In the genomic region with DNA sequence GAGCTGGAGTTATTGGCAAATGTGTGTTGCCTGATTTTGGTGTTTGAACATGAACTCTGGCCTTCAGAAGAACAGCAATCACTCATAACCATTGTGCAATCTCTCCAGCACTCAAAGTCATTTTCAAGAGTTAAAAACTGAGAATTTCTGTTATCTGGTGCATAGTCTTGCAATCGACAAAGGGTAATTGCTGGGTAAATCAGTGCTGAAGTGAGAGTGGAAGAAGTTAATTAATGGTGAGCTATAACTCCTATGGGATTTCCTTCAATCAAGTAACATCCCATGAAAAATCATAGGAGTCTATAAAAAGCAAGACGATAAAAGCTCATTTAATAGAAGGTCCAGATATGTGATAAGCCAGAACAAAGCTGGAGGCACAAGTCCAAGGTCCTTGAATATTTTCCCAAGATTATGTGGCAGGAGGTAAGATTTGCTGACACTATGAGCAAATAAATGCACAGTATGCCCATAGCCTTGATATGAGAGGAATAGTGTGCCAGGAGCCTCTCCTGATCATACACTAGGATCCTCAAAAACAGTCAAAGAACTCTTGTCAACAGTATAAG, we compare ENCODE assay signal across 23 mouse cellular contexts.
DNase-seq lines count a peak whose midpoint lies in the region; ATAC-seq and TF ChIP-seq lines count a peak whose summit lies in the region.
"Had no signal": no experiment of that assay in that cellular context is flagged by ENCODE, and none has a peak within 500 bp of the region (broad histone marks: within the 10 kb centered on the region; RNA-seq: fewer than 3 reads in every experiment).

No protein-coding gene starts in this region.

- TF ChIP-seq CTCF in intestine, postnatal 0 days (IDR thresholded peaks at IDR 0.05; ENCODE audit: low read depth), result no peak
- no peak for TF ChIP-seq CTCF in liver, adult 2 months (IDR thresholded peaks at IDR 0.05; ENCODE audit: low read depth, low read length)
- no peak for TF ChIP-seq CTCF in gastrocnemius, adult 2 months (IDR thresholded peaks at IDR 0.05)

- no peaks in the 10 kb centered on the region for H3K36me3 ChIP-seq in intestine, embryonic 15.5 days
- H3K36me3 ChIP-seq in intestine, postnatal 0 days (ENCODE audit: control insufficient read depth, insufficient read depth), result no peaks in the 10 kb centered on the region
- H3K36me3 ChIP-seq in liver, adult 2 months (ENCODE audit: control insufficient read depth, insufficient read depth, low read length), result no peaks in the 10 kb centered on the region
- H3K36me3 ChIP-seq in liver, embryonic 12.5 days, result no peaks in the 10 kb centered on the region
- no peaks in the 10 kb centered on the region for H3K36me3 ChIP-seq in intestine, embryonic 16.5 days (ENCODE audit: control insufficient read depth, insufficient read depth, low read length)
- H3K36me3 ChIP-seq in forebrain, embryonic 13.5 days (ENCODE audit: poor library complexity, severe bottlenecking), result no peaks in the 10 kb centered on the region
- H3K36me3 ChIP-seq: G1E had no signal

- TF ChIP-seq POLR2A in liver, adult 2 months (IDR thresholded peaks at IDR 0.05; ENCODE audit: extremely low read depth, insufficient read depth, low read length), result no peak

- no peaks in the 10 kb centered on the region for H3K27me3 ChIP-seq in intestine, embryonic 15.5 days (replicated peaks)
- no peaks in the 10 kb centered on the region for H3K27me3 ChIP-seq in intestine, postnatal 0 days (replicated peaks; ENCODE audit: control insufficient read depth, insufficient read depth, low read length)
- no peaks in the 10 kb centered on the region for H3K27me3 ChIP-seq in liver, adult 2 months (ENCODE audit: control insufficient read depth, insufficient read depth, low read length)
- no peaks in the 10 kb centered on the region for H3K27me3 ChIP-seq in liver, embryonic 12.5 days (replicated peaks)
- H3K27me3 ChIP-seq in intestine, embryonic 16.5 days (replicated peaks; ENCODE audit: control insufficient read depth, insufficient read depth, low read length), result no peaks in the 10 kb centered on the region
- no peaks in the 10 kb centered on the region for H3K27me3 ChIP-seq in forebrain, embryonic 13.5 days
- H3K27me3 ChIP-seq: CH12.LX, Patski had no signal

- intact Hi-C loops in gastrocnemius, adult 2 months (cut with DNase I), result no loop called here

- no peaks in the 10 kb centered on the region for H3K79me2 ChIP-seq in liver, adult 2 months (ENCODE audit: control insufficient read depth, insufficient read depth, low read length)

- H3K9ac ChIP-seq in intestine, embryonic 15.5 days, result no peak overlapping the region
- no peak overlapping the region for H3K9ac ChIP-seq in intestine, postnatal 0 days (ENCODE audit: low read depth, low read length)
- H3K9ac ChIP-seq in liver, adult 2 months (ENCODE audit: low read depth, low read length), result no peak overlapping the region
- H3K9ac ChIP-seq in liver, embryonic 12.5 days, result no peak overlapping the region
- H3K9ac ChIP-seq in intestine, embryonic 16.5 days (ENCODE audit: low read depth, low read length), result no peak overlapping the region
- H3K9ac ChIP-seq in forebrain, embryonic 13.5 days, result no peak overlapping the region

- peak; percentile 6 for DNase-seq in liver, adult 2 months (ENCODE audit: extremely low read depth, low read depth, low spot score)
- DNase-seq in adipocyte (ENCODE audit: low spot score), result peak; percentile 11
- no peak for DNase-seq in gastrocnemius, adult 2 months
- DNase-seq: adrenal gland, adult 2 months; adrenal gland, adult 8-10 months; adrenal gland, postnatal 10 days; adrenal gland, postnatal 14 days; adrenal gland, postnatal 25 days; adrenal gland, postnatal 36 days; B cell, adult 2 months; cerebellum, adult 11 months; cerebellum, adult 11-12 months; cerebellum, adult 18-20 months had no signal

- no peaks in the 10 kb centered on the region for H3K9me3 ChIP-seq in intestine, embryonic 15.5 days
- H3K9me3 ChIP-seq in intestine, postnatal 0 days (ENCODE audit: control insufficient read depth), result no peaks in the 10 kb centered on the region
- H3K9me3 ChIP-seq in liver, embryonic 12.5 days (replicated peaks), result no peaks in the 10 kb centered on the region
- H3K9me3 ChIP-seq in intestine, embryonic 16.5 days (ENCODE audit: control insufficient read depth, low read length), result no peaks in the 10 kb centered on the region
- no peaks in the 10 kb centered on the region for H3K9me3 ChIP-seq in forebrain, embryonic 13.5 days (replicated peaks)

- WGBS in intestine, embryonic 15.5 days, result 68% methylated on average over 2 of the region's 2 CpGs
- WGBS in intestine, postnatal 0 days, result 42% methylated on average over 2 of the region's 2 CpGs
- 75% methylated on average over 2 of the region's 2 CpGs for WGBS in liver, adult 2 months
- WGBS in liver, embryonic 12.5 days (ENCODE audit: insufficient replicate concordance), result 59% methylated on average over 2 of the region's 2 CpGs
- WGBS in intestine, embryonic 16.5 days, result 73% methylated on average over 2 of the region's 2 CpGs
- WGBS in forebrain, embryonic 13.5 days, result 86% methylated on average over 2 of the region's 2 CpGs

- H3K27ac ChIP-seq in intestine, embryonic 15.5 days, result no peak overlapping the region
- H3K27ac ChIP-seq in intestine, postnatal 0 days (ENCODE audit: low read depth, low read length), result no peak overlapping the region
- no peak overlapping the region for H3K27ac ChIP-seq in liver, adult 2 months (replicated peaks; ENCODE audit: insufficient read depth, low read depth, low read length)
- H3K27ac ChIP-seq in liver, embryonic 12.5 days, result no peak overlapping the region
- H3K27ac ChIP-seq in intestine, embryonic 16.5 days (ENCODE audit: low read length), result no peak overlapping the region
- H3K27ac ChIP-seq in gastrocnemius, adult 2 months, result no peak overlapping the region
- H3K27ac ChIP-seq in forebrain, embryonic 13.5 days, result no peak overlapping the region

- H3K4me2 ChIP-seq in intestine, embryonic 15.5 days (replicated peaks), result no peak overlapping the region
- H3K4me2 ChIP-seq in intestine, postnatal 0 days (replicated peaks; ENCODE audit: low read depth), result no peak overlapping the region
- no peak overlapping the region for H3K4me2 ChIP-seq in liver, embryonic 12.5 days
- no peak overlapping the region for H3K4me2 ChIP-seq in intestine, embryonic 16.5 days (ENCODE audit: low read depth, low read length)
- H3K4me2 ChIP-seq in forebrain, embryonic 13.5 days, result no peak overlapping the region

- ATAC-seq in intestine, embryonic 15.5 days, result peak; percentile 73
- ATAC-seq in intestine, postnatal 0 days, result no peak
- no peak for ATAC-seq in liver, embryonic 12.5 days
- peak; percentile 78 for ATAC-seq in intestine, embryonic 16.5 days
- ATAC-seq in forebrain, embryonic 13.5 days, result no peak
- ATAC-seq: activated CD4-positive, CD25-positive, alpha-beta regulatory T cell, adult 4 months; CD4-positive, CD25-positive, alpha-beta regulatory T cell, adult 4 months; Patski had no signal

- H3K4me1 ChIP-seq in intestine, embryonic 15.5 days (replicated peaks), result no peaks in the 10 kb centered on the region
- no peaks in the 10 kb centered on the region for H3K4me1 ChIP-seq in intestine, postnatal 0 days (replicated peaks; ENCODE audit: control insufficient read depth, insufficient read depth, low read length)
- no peaks in the 10 kb centered on the region for H3K4me1 ChIP-seq in liver, adult 2 months (ENCODE audit: control insufficient read depth, insufficient read depth, low read length)
- H3K4me1 ChIP-seq in liver, embryonic 12.5 days, result no peaks in the 10 kb centered on the region
- no peaks in the 10 kb centered on the region for H3K4me1 ChIP-seq in intestine, embryonic 16.5 days (ENCODE audit: control insufficient read depth, insufficient read depth, low read length)
- H3K4me1 ChIP-seq in forebrain, embryonic 13.5 days, result no peaks in the 10 kb centered on the region

- H3K4me3 ChIP-seq in intestine, embryonic 15.5 days (replicated peaks), result no peak overlapping the region
- H3K4me3 ChIP-seq in intestine, postnatal 0 days (ENCODE audit: low read depth, low read length), result no peak overlapping the region
- H3K4me3 ChIP-seq in liver, adult 2 months (ENCODE audit: insufficient read depth, low read depth, low read length), result no peak overlapping the region
- H3K4me3 ChIP-seq in liver, embryonic 12.5 days, result no peak overlapping the region
- H3K4me3 ChIP-seq in intestine, embryonic 16.5 days (ENCODE audit: low read length), result no peak overlapping the region
- H3K4me3 ChIP-seq in gastrocnemius, adult 2 months, result no peak overlapping the region
- H3K4me3 ChIP-seq in forebrain, embryonic 13.5 days, result no peak overlapping the region

Comparison
In these comparisons a context has a peak if more than half of its experiments do, and no peak if none do; other contexts are left out.
1. ATAC-seq: peak in intestine, embryonic 15.5 days (single experiment) and intestine, embryonic 16.5 days (single experiment); none in intestine, postnatal 0 days (single experiment), liver, embryonic 12.5 days (single experiment) and forebrain, embryonic 13.5 days (single experiment).